In genomic region chr11:5877921-5878526, GRCm38 (mm10) we compare ENCODE assay signal across 7 mouse cellular contexts. TPM values are rescaled to one million over a fixed set of nuclear protein-coding genes. Genes with fewer than 3 reads are reported as not detected.
DNase-seq lines count a peak whose midpoint lies in the region; ATAC-seq lines count a peak whose summit lies in the region.

TSS of gene Pold2 (minus strand) at chr11:5878292.

- peaks cover 18% of the 10 kb centered on the region for H3K4me1 ChIP-seq in intestine, embryonic 15.5 days (replicated peaks)
- H3K4me1 ChIP-seq in midbrain, embryonic 10.5 days: peaks cover 32% of the 10 kb centered on the region

- H3K27ac ChIP-seq in intestine, embryonic 15.5 days: peak within 1 kb of the TSS; percentile 85
- peak within 1 kb of the TSS; percentile 92 for H3K27ac ChIP-seq in midbrain, embryonic 10.5 days (replicated peaks)

- peak within 1 kb of the TSS; percentile 66 for H3K9ac ChIP-seq in intestine, embryonic 15.5 days

- WGBS in intestine, embryonic 15.5 days: under 1% methylated on average over 52 of the region's 52 CpGs
- under 1% methylated on average over 52 of the region's 52 CpGs for WGBS in midbrain, embryonic 10.5 days

- peak within 1 kb of the TSS; percentile 55 for H3K4me3 ChIP-seq in intestine, embryonic 15.5 days (replicated peaks)
- peak within 1 kb of the TSS; percentile 68 for H3K4me3 ChIP-seq in midbrain, embryonic 10.5 days

- peak; percentile 99 for ATAC-seq in intestine, embryonic 15.5 days

- H3K9me3 ChIP-seq in intestine, embryonic 15.5 days: no peaks in the 10 kb centered on the region
- no peaks in the 10 kb centered on the region for H3K9me3 ChIP-seq in midbrain, embryonic 10.5 days (replicated peaks)

- peaks cover 19% of the 10 kb centered on the region for H3K36me3 ChIP-seq in intestine, embryonic 15.5 days
- H3K36me3 ChIP-seq in midbrain, embryonic 10.5 days: peaks cover 38% of the 10 kb centered on the region

- no peaks in the 10 kb centered on the region for H3K27me3 ChIP-seq in intestine, embryonic 15.5 days (replicated peaks)
- H3K27me3 ChIP-seq in midbrain, embryonic 10.5 days (ENCODE audit: low read depth, poor library complexity, severe bottlenecking): no peaks in the 10 kb centered on the region

- intact Hi-C loops in gastrocnemius, postnatal 36 days (cut with DNase I): loop anchor here (5.0 kb wide), 1 partner anchor 41 kb away; the partner anchor contains the start of gene Polm
- intact Hi-C loops in left cerebral cortex, postnatal 25 days (cut with DNase I): loop anchor here (2.0 kb wide), 2 partner anchors 41 to 77 kb away; partner anchors contain the start of gene Ykt6

- H3K4me2 ChIP-seq in intestine, embryonic 15.5 days (replicated peaks): peak within 1 kb of the TSS; percentile 79

- peak; percentile 99 for DNase-seq in adrenal gland, adult 2 months
- DNase-seq in embryo, embryonic 11.5 days (ENCODE audit: low read depth, low spot score): peak; percentile 97
- DNase-seq in gastrocnemius, postnatal 36 days: peak; percentile 93 to 98
- peak; percentile 98 to 99 for DNase-seq in left cerebral cortex, postnatal 25 days (ENCODE audit: low spot score in 2 of 2)
- peak; percentile 99 for DNase-seq in midbrain, embryonic 10.5 days (ENCODE audit: low spot score)
- DNase-seq in right cerebral cortex, postnatal 4 days: peak; percentile 96

RNA-seq across cellular contexts. Expression of gene Pold2, which starts in this region (rescaled TPM):
- 10 to 100 TPM; 38.1 to 51.8 TPM for total RNA-seq in adrenal gland, adult 2 months (2021)
- polyA plus RNA-seq in adrenal gland, adult 2 months (2012; rRNA removed): 192 and 223 TPM in 2 replicates
- 10 to 100 TPM; 34.5 to 37.1 TPM for total RNA-seq in gastrocnemius, postnatal 36 days (2021)
- polyA plus RNA-seq in intestine, embryonic 15.5 days (2015; fragmentation: Nextera tagmentation; extraction: Ambion mirVana): 137 TPM in 2 replicates
- 10 to 100 TPM; 20.1 to 20.2 TPM for total RNA-seq in left cerebral cortex, postnatal 25 days (2021)
- polyA plus RNA-seq in midbrain, embryonic 10.5 days (2016; fragmentation: Nextera tagmentation; extraction: Ambion mirVana): 148 and 160 TPM in 2 replicates

Comparison
In these comparisons a context has a peak if more than half of its experiments do, and no peak if none do; other contexts are left out.
1. Peak in every context shown above with its lines: DNase-seq, ATAC-seq, H3K4me3 ChIP-seq and H3K27ac ChIP-seq.